Mouse (Mus musculus) kidney, embryonic 15.5 days (tissue): ENCODE results near the gene Gpatch8. TPM values are rescaled to one million over a fixed set of nuclear protein-coding genes. Genes with fewer than 3 reads are reported as not detected.

Source experiments
- ATAC-seq: fragments of 200-750 bp; cut with Nextera tagmentation; replicated peaks from 2 replicates; pipeline ENCODE4 v1.8.0; 2017; ENCODE audit warnings: moderate TSS enrichment; ENCODE audit not compliant: low FRiP score
- H3K27ac ChIP-seq: fragments of 300-500 bp; sonication (generic); 2 replicates; pipeline ENCODE4 v1.5.1; 2015; ENCODE audit warnings: mild to moderate bottlenecking, inconsistent platforms
- H3K27me3 ChIP-seq: fragments of 300-500 bp; sonication (generic); 2 replicates; pipeline ENCODE4 v1.6.1; 2015; ENCODE audit warnings: inconsistent platforms
- H3K36me3 ChIP-seq: fragments of 300-500 bp; sonication (generic); 2 replicates; pipeline ENCODE4 v1.6.1; 2015; ENCODE audit warnings: inconsistent platforms
- H3K4me1 ChIP-seq: fragments of 300-500 bp; sonication (generic); 2 replicates; pipeline ENCODE4 v1.6.1; 2015; ENCODE audit warnings: inconsistent platforms
- H3K4me2 ChIP-seq: fragments of 300-500 bp; sonication (generic); 2 replicates; pipeline ENCODE4 v1.6.1; 2015; ENCODE audit warnings: moderate library complexity, mild to moderate bottlenecking, inconsistent platforms
- H3K4me3 ChIP-seq: fragments of 300-500 bp; sonication (generic); replicated peaks from 2 replicates; pipeline ENCODE4 v1.5.1; 2015; ENCODE audit warnings: mild to moderate bottlenecking, inconsistent platforms
- H3K9ac ChIP-seq: fragments of 300-500 bp; sonication (generic); 2 replicates; pipeline ENCODE4 v1.6.1; 2015; ENCODE audit warnings: mild to moderate bottlenecking, inconsistent platforms
- H3K9me3 ChIP-seq: fragments of 300-500 bp; sonication (generic); replicated peaks from 2 replicates; pipeline ENCODE4 v1.6.1; 2016; ENCODE audit warnings: inconsistent platforms
- WGBS: fragments of 180-500 bp; shearing (Covaris S2); methylation state at CpG from one replicate; pipeline ENCODE4 v1.1.7; 2015; ENCODE audit warnings: mixed read lengths; 5-methylcytosine and 5-hydroxymethylcytosine counted together
- polyA plus RNA-seq: library from polyadenylated mRNA; unstranded; fragments of >200 nt; fragmentation: Nextera tagmentation; extraction: Ambion mirVana; gene quantifications from 2 replicates; pipeline ENCODE4 v1.2.1, GENCODE M21; 2015

Gene Gpatch8
- polyA plus RNA-seq, 1 experiment from 2014 or later, result 62.1 TPM

GRCm38 (mm10) chr11:102486733-102487386 is 69.3 kb downstream of the Gpatch8 start:
- no peaks in the 10 kb centered on the region for H3K27me3 ChIP-seq
- no peaks in the 10 kb centered on the region for H3K4me1 ChIP-seq
- H3K27ac ChIP-seq, result no peak overlapping the region
- no peaks in the 10 kb centered on the region for H3K9me3 ChIP-seq
- no peak overlapping the region for H3K9ac ChIP-seq
- 70% methylated on average over 11 of the region's 11 CpGs for WGBS
- no peak; the same call in 1 of the 2 replicates for ATAC-seq
- peaks cover 55% of the 10 kb centered on the region for H3K36me3 ChIP-seq
- H3K4me3 ChIP-seq, result no peak overlapping the region
- no peak overlapping the region for H3K4me2 ChIP-seq

GRCm38 (mm10) chr11:102481779-102482178 is 74.4 kb downstream of the Gpatch8 start:
- 92% methylated on average over 10 of the region's 10 CpGs for WGBS
- no peak for ATAC-seq
- H3K4me3 ChIP-seq, result no peak overlapping the region

GRCm38 (mm10) chr11:102480897-102481296 is 75.3 kb downstream of the Gpatch8 start:
- H3K27me3 ChIP-seq, result no peaks in the 10 kb centered on the region
- H3K27ac ChIP-seq, result no peak overlapping the region
- no peaks in the 10 kb centered on the region for H3K4me1 ChIP-seq
- peaks cover 89% of the 10 kb centered on the region for H3K36me3 ChIP-seq
- WGBS, result 95% methylated on average over 4 of the region's 4 CpGs
- no peak overlapping the region for H3K4me3 ChIP-seq
- H3K9me3 ChIP-seq, result no peaks in the 10 kb centered on the region
- no peak overlapping the region for H3K9ac ChIP-seq
- ATAC-seq, result no peak
- H3K4me2 ChIP-seq, result no peak overlapping the region

More at GRCm38 (mm10) chr11:102481779-102482178, 74.4 kb downstream of the Gpatch8 start:
- H3K27me3 ChIP-seq, result no peaks in the 10 kb centered on the region
- H3K4me1 ChIP-seq, result no peaks in the 10 kb centered on the region
- no peak overlapping the region for H3K9ac ChIP-seq
- no peaks in the 10 kb centered on the region for H3K9me3 ChIP-seq
- no peak overlapping the region for H3K27ac ChIP-seq
- H3K4me2 ChIP-seq, result no peak overlapping the region
- H3K36me3 ChIP-seq, result peaks cover 90% of the 10 kb centered on the region

- Histone ChIP-seq H3K36me3 (peaks cover 89% of the 10 kb centered on the region), H3K4me1 (no peaks in the 10 kb centered on the region), H3K9ac (no peak overlapping the region), H3K4me2 (no peak overlapping the region), H3K4me3 (no peak overlapping the region), H3K9me3 (no peaks in the 10 kb centered on the region), H3K27ac (no peak overlapping the region), H3K27me3 (no peaks in the 10 kb centered on the region)
- WGBS, result 95% methylated on average over 15 of the region's 15 CpGs
- no peak for ATAC-seq
Observed at GRCm38 (mm10) chr11:102480111-102480510, 76.1 kb downstream of the Gpatch8 start.

- 96% methylated on average over 23 of the region's 23 CpGs for WGBS
- Histone ChIP-seq H3K4me2 (no peak overlapping the region), H3K27ac (no peak overlapping the region), H3K4me1 (no peaks in the 10 kb centered on the region), H3K36me3 (peaks cover 88% of the 10 kb centered on the region), H3K9ac (no peak overlapping the region), H3K9me3 (no peaks in the 10 kb centered on the region), H3K27me3 (no peaks in the 10 kb centered on the region), H3K4me3 (no peak overlapping the region)
- ATAC-seq, result no peak
Observed at GRCm38 (mm10) chr11:102479581-102479980, 76.6 kb downstream of the Gpatch8 start.

GRCm38 (mm10) chr11:102478671-102479070 is 77.5 kb downstream of the Gpatch8 start:
- H3K9me3 ChIP-seq, result no peaks in the 10 kb centered on the region

GRCm38 (mm10) chr11:102475027-102475426 is 81.2 kb downstream of the Gpatch8 start:
- no peaks in the 10 kb centered on the region for H3K9me3 ChIP-seq
- ATAC-seq, result no peak
- no peaks in the 10 kb centered on the region for H3K27me3 ChIP-seq
- no peak overlapping the region for H3K4me3 ChIP-seq
- H3K36me3 ChIP-seq, result peaks cover 53% of the 10 kb centered on the region
- no peak overlapping the region for H3K27ac ChIP-seq
- WGBS, result 96% methylated on average over 3 of the region's 3 CpGs
- H3K9ac ChIP-seq, result no peak overlapping the region
- H3K4me2 ChIP-seq, result no peak overlapping the region
- H3K4me1 ChIP-seq, result no peaks in the 10 kb centered on the region

More at GRCm38 (mm10) chr11:102478671-102479070, 77.5 kb downstream of the Gpatch8 start:
- ATAC-seq, result no peak
- Histone ChIP-seq H3K4me2 (no peak overlapping the region), H3K36me3 (peaks cover 87% of the 10 kb centered on the region), H3K27ac (no peak overlapping the region), H3K4me3 (no peak overlapping the region), H3K27me3 (no peaks in the 10 kb centered on the region), H3K4me1 (no peaks in the 10 kb centered on the region), H3K9ac (no peak overlapping the region)
- WGBS, result 92% methylated on average over 3 of the region's 3 CpGs

- H3K9me3 ChIP-seq, result no peaks in the 10 kb centered on the region
- no peak within 1 kb of the TSS for H3K27ac ChIP-seq
- WGBS, result 58% methylated on average over 11 of the region's 11 CpGs
- peaks cover 25% of the 10 kb centered on the region for H3K4me1 ChIP-seq
- no peak within 1 kb of the TSS for H3K4me3 ChIP-seq
- H3K4me2 ChIP-seq, result no peak within 1 kb of the TSS
- H3K36me3 ChIP-seq, result peaks cover 6% of the 10 kb centered on the region; the same call in 1 of the 2 replicates
- ATAC-seq, result no peak
- H3K9ac ChIP-seq, result no peak within 1 kb of the TSS
- H3K27me3 ChIP-seq, result 0 out of 2 replicates have a peak, but pooled peaks cover 3% of the 10 kb centered on the region
Observed at GRCm38 (mm10) chr11:102469648-102470357, 86.4 kb downstream of the Gpatch8 start, which contains the start of gene Itga2b. TSS of gene Itga2b (minus strand) at chr11:102470122.

GRCm38 (mm10) chr11:102467041-102467631 is 89.1 kb downstream of the Gpatch8 start:
- H3K27ac ChIP-seq, result peak overlapping the region; percentile 74
- under 1% methylated on average over 37 of the region's 37 CpGs for WGBS
- ATAC-seq, result peak; percentile 94
- H3K4me3 ChIP-seq, result peak overlapping the region; percentile 50
- H3K9ac ChIP-seq, result peak overlapping the region; percentile 54
- no peaks in the 10 kb centered on the region for H3K36me3 ChIP-seq
- H3K4me1 ChIP-seq, result peaks cover 25% of the 10 kb centered on the region
- H3K4me2 ChIP-seq, result peak overlapping the region; percentile 95
- 0 out of 2 replicates have a peak, but pooled peaks cover 3% of the 10 kb centered on the region for H3K27me3 ChIP-seq
- H3K9me3 ChIP-seq, result no peaks in the 10 kb centered on the region

- peak overlapping the region; percentile 95 for H3K4me2 ChIP-seq
- H3K9me3 ChIP-seq, result no peaks in the 10 kb centered on the region
- no peak overlapping the region for H3K27ac ChIP-seq
- H3K9ac ChIP-seq, result 0 out of 2 replicates have a peak overlapping the region, but pooled peaks have one; percentile 12
- no peaks in the 10 kb centered on the region for H3K36me3 ChIP-seq
- peaks cover 25% of the 10 kb centered on the region for H3K4me1 ChIP-seq
- 10% methylated on average over 26 of the region's 26 CpGs for WGBS
- ATAC-seq, result no peak
- H3K4me3 ChIP-seq, result peak overlapping the region; percentile 19
- 0 out of 2 replicates have a peak, but pooled peaks cover 3% of the 10 kb centered on the region for H3K27me3 ChIP-seq
Observed at GRCm38 (mm10) chr11:102465713-102466436, 90.3 kb downstream of the Gpatch8 start.

- Histone ChIP-seq H3K4me1 (peaks cover 25% of the 10 kb centered on the region), H3K9me3 (no peaks in the 10 kb centered on the region), H3K9ac (no peak overlapping the region)
Observed at GRCm38 (mm10) chr11:102464901-102465300, 91.3 kb downstream of the Gpatch8 start.

More at GRCm38 (mm10) chr11:102464901-102465300, 91.3 kb downstream of the Gpatch8 start:
- Histone ChIP-seq H3K27me3 (0 out of 2 replicates have a peak, but pooled peaks cover 3% of the 10 kb centered on the region), H3K27ac (no peak overlapping the region), H3K36me3 (no peaks in the 10 kb centered on the region), H3K4me2 (no peak overlapping the region), H3K4me3 (no peak overlapping the region)
- no peak for ATAC-seq
- WGBS, result 90% methylated on average over 6 of the region's 6 CpGs
